Mouse (Mus musculus): ENCODE data around the gene B230219D22Rik. TPM values are rescaled to one million over a fixed set of nuclear protein-coding genes. Genes with fewer than 3 reads are reported as not detected.
A peak's percentile ranks its signal among the peaks of the same experiment; 100 is the strongest.

The B230219D22Rik gene
- polyA plus RNA-seq, 1 experiment from 2014 or later = 20.4 TPM

- no peak overlapping the region for H3K27ac ChIP-seq (ENCODE audit: low read depth, low read length)
- no peak for ATAC-seq
- no peak for TF ChIP-seq CTCF (IDR thresholded peaks at IDR 0.05; ENCODE audit: low read depth)
- 91% methylated on average over 7 of the region's 7 CpGs for WGBS
- no peak overlapping the region for H3K4me2 ChIP-seq (replicated peaks; ENCODE audit: low read depth)
- H3K9me3 ChIP-seq (ENCODE audit: control insufficient read depth) = no peaks in the 10 kb centered on the region
- H3K36me3 ChIP-seq (ENCODE audit: control insufficient read depth, insufficient read depth) = peaks cover 6% of the 10 kb centered on the region; the same call in 1 of the 2 replicates
- no peak overlapping the region for H3K9ac ChIP-seq (ENCODE audit: low read depth, low read length)
- H3K4me3 ChIP-seq (ENCODE audit: low read depth, low read length) = no peak overlapping the region
- no peaks in the 10 kb centered on the region for H3K27me3 ChIP-seq (replicated peaks; ENCODE audit: control insufficient read depth, insufficient read depth, low read length)
- H3K4me1 ChIP-seq (replicated peaks; ENCODE audit: control insufficient read depth, insufficient read depth, low read length) = no peaks in the 10 kb centered on the region
These were observed 37.8 kb downstream of the B230219D22Rik start for GRCm38 (mm10) chr13:55730716-55731115.

GRCm38 (mm10) chr13:55732121-55732520 lies 39.2 kb downstream of the B230219D22Rik start:
- no peak for ATAC-seq
- Histone ChIP-seq H3K27me3 (replicated peaks; ENCODE audit: control insufficient read depth, insufficient read depth, low read length) (no peaks in the 10 kb centered on the region), H3K9me3 (ENCODE audit: control insufficient read depth) (no peaks in the 10 kb centered on the region), H3K4me1 (replicated peaks; ENCODE audit: control insufficient read depth, insufficient read depth, low read length) (no peaks in the 10 kb centered on the region), H3K27ac (ENCODE audit: low read depth, low read length) (no peak overlapping the region), H3K36me3 (ENCODE audit: control insufficient read depth, insufficient read depth) (no peaks in the 10 kb centered on the region), H3K4me2 (replicated peaks; ENCODE audit: low read depth) (no peak overlapping the region), H3K4me3 (ENCODE audit: low read depth, low read length) (no peak overlapping the region), H3K9ac (ENCODE audit: low read depth, low read length) (no peak overlapping the region)
- 74% methylated on average over 2 of the region's 2 CpGs for WGBS
- TF ChIP-seq CTCF (IDR thresholded peaks at IDR 0.05; ENCODE audit: low read depth) = no peak; the same call in 1 of the 2 replicates

- no peak overlapping the region for H3K27ac ChIP-seq (ENCODE audit: low read depth, low read length)
- peak; percentile 86 for ATAC-seq
- H3K4me3 ChIP-seq (ENCODE audit: low read depth, low read length) = no peak overlapping the region
- no peaks in the 10 kb centered on the region for H3K36me3 ChIP-seq (ENCODE audit: control insufficient read depth, insufficient read depth)
- H3K4me2 ChIP-seq (replicated peaks; ENCODE audit: low read depth) = peak overlapping the region; percentile 43
- no peaks in the 10 kb centered on the region for H3K4me1 ChIP-seq (replicated peaks; ENCODE audit: control insufficient read depth, insufficient read depth, low read length)
- H3K9me3 ChIP-seq (ENCODE audit: control insufficient read depth) = no peaks in the 10 kb centered on the region
- no peak overlapping the region for H3K9ac ChIP-seq (ENCODE audit: low read depth, low read length)
- WGBS = 52% methylated on average over 22 of the region's 22 CpGs
- TF ChIP-seq CTCF (IDR thresholded peaks at IDR 0.05; ENCODE audit: low read depth) = 0 out of 2 replicates have a peak, but pooled peaks have one; percentile 22
- H3K27me3 ChIP-seq (replicated peaks; ENCODE audit: control insufficient read depth, insufficient read depth, low read length) = no peaks in the 10 kb centered on the region
These were observed 40.9 kb downstream of the B230219D22Rik start for GRCm38 (mm10) chr13:55733628-55734502.

- Histone ChIP-seq H3K4me2 (replicated peaks; ENCODE audit: low read depth) (no peak overlapping the region), H3K9me3 (ENCODE audit: control insufficient read depth) (no peaks in the 10 kb centered on the region), H3K9ac (ENCODE audit: low read depth, low read length) (no peak overlapping the region), H3K4me3 (ENCODE audit: low read depth, low read length) (no peak overlapping the region), H3K4me1 (replicated peaks; ENCODE audit: control insufficient read depth, insufficient read depth, low read length) (no peaks in the 10 kb centered on the region), H3K36me3 (ENCODE audit: control insufficient read depth, insufficient read depth) (no peaks in the 10 kb centered on the region), H3K27me3 (replicated peaks; ENCODE audit: control insufficient read depth, insufficient read depth, low read length) (no peaks in the 10 kb centered on the region), H3K27ac (ENCODE audit: low read depth, low read length) (no peak overlapping the region)
- WGBS = 88% methylated on average over 8 of the region's 8 CpGs
- ATAC-seq = no peak
- no peak for TF ChIP-seq CTCF (IDR thresholded peaks at IDR 0.05; ENCODE audit: low read depth)
These were observed 45.0 kb downstream of the B230219D22Rik start for GRCm38 (mm10) chr13:55737885-55738284.

GRCm38 (mm10) chr13:55742306-55742705 lies 49.4 kb downstream of the B230219D22Rik start:
- 72% methylated on average over 8 of the region's 8 CpGs for WGBS
- no peak overlapping the region for H3K9ac ChIP-seq (ENCODE audit: low read depth, low read length)
- no peaks in the 10 kb centered on the region for H3K4me1 ChIP-seq (replicated peaks; ENCODE audit: control insufficient read depth, insufficient read depth, low read length)
- no peak for ATAC-seq
- no peaks in the 10 kb centered on the region for H3K27me3 ChIP-seq (replicated peaks; ENCODE audit: control insufficient read depth, insufficient read depth, low read length)
- H3K4me2 ChIP-seq (replicated peaks; ENCODE audit: low read depth) = no peak overlapping the region
- H3K4me3 ChIP-seq (ENCODE audit: low read depth, low read length) = no peak overlapping the region
- peaks cover 4% of the 10 kb centered on the region; the same call in 1 of the 2 replicates for H3K36me3 ChIP-seq (ENCODE audit: control insufficient read depth, insufficient read depth)
- TF ChIP-seq CTCF (IDR thresholded peaks at IDR 0.05; ENCODE audit: low read depth) = no peak
- no peak overlapping the region for H3K27ac ChIP-seq (ENCODE audit: low read depth, low read length)
- H3K9me3 ChIP-seq (ENCODE audit: control insufficient read depth) = no peaks in the 10 kb centered on the region

Other genes with a start within 250 kb of the B230219D22Rik start
- 10.5 and 11.4 TPM in 2 replicates for gene Grk6, start 248.1 kb upstream of the B230219D22Rik start, polyA plus RNA-seq (2015; fragmentation: Nextera tagmentation; extraction: Ambion mirVana)
- gene Prr7, start 228.9 kb upstream of the B230219D22Rik start, polyA plus RNA-seq (2015; fragmentation: Nextera tagmentation; extraction: Ambion mirVana) = 0.14 and 0.27 TPM in 2 replicates
- 31.3 and 34.8 TPM in 2 replicates for gene Dbn1, start 205.0 kb upstream of the B230219D22Rik start, polyA plus RNA-seq (2015; fragmentation: Nextera tagmentation; extraction: Ambion mirVana)
- 131 and 142 TPM in 2 replicates for gene Pdlim7, start 179.4 kb upstream of the B230219D22Rik start, polyA plus RNA-seq (2015; fragmentation: Nextera tagmentation; extraction: Ambion mirVana)
- 1.5 and 1.6 TPM in 2 replicates for gene Dok3, start 163.8 kb upstream of the B230219D22Rik start, polyA plus RNA-seq (2015; fragmentation: Nextera tagmentation; extraction: Ambion mirVana)
- gene Ddx41, start 156.5 kb upstream of the B230219D22Rik start, polyA plus RNA-seq (2015; fragmentation: Nextera tagmentation; extraction: Ambion mirVana) = 23.2 and 25.8 TPM in 2 replicates
- gene Fam193b, start 122.0 kb upstream of the B230219D22Rik start, polyA plus RNA-seq (2015; fragmentation: Nextera tagmentation; extraction: Ambion mirVana) = 10.3 and 12.3 TPM in 2 replicates
- gene Tmed9, start 119.4 kb upstream of the B230219D22Rik start, polyA plus RNA-seq (2015; fragmentation: Nextera tagmentation; extraction: Ambion mirVana) = 57.3 and 63.3 TPM in 2 replicates
- 13.9 and 14.3 TPM in 2 replicates for gene B4galt7, start 93.2 kb upstream of the B230219D22Rik start, polyA plus RNA-seq (2015; fragmentation: Nextera tagmentation; extraction: Ambion mirVana)
- 24.8 and 26.9 TPM in 2 replicates for gene Caml, start 70.1 kb upstream of the B230219D22Rik start, polyA plus RNA-seq (2015; fragmentation: Nextera tagmentation; extraction: Ambion mirVana)
- 15.6 and 16.6 TPM in 2 replicates for gene Ddx46, start 58.1 kb upstream of the B230219D22Rik start, polyA plus RNA-seq (2015; fragmentation: Nextera tagmentation; extraction: Ambion mirVana)
- 68.4 and 69.5 TPM in 2 replicates for gene Txndc15, start 21.5 kb downstream of the B230219D22Rik start, polyA plus RNA-seq (2015; fragmentation: Nextera tagmentation; extraction: Ambion mirVana)
- 70.5 and 72.0 TPM in 2 replicates for gene Pcbd2, start 34.2 kb downstream of the B230219D22Rik start, polyA plus RNA-seq (2015; fragmentation: Nextera tagmentation; extraction: Ambion mirVana)
- gene Catsper3, start 91.4 kb downstream of the B230219D22Rik start, polyA plus RNA-seq (2015; fragmentation: Nextera tagmentation; extraction: Ambion mirVana) = 0.14 and 0.22 TPM in 2 replicates
- 5.9 and 8.2 TPM in 2 replicates for gene Pitx1, start 143.1 kb downstream of the B230219D22Rik start, polyA plus RNA-seq (2015; fragmentation: Nextera tagmentation; extraction: Ambion mirVana)

Measured in intestine, postnatal 0 days (tissue).